Mouse (Mus musculus): ENCODE results near the gene Gfm1. TPM values are rescaled to one million over a fixed set of nuclear protein-coding genes. Genes with fewer than 3 reads are reported as not detected.

The Gfm1 gene
- polyA plus RNA-seq, 1 experiment from 2014 or later: 39.6 TPM

- no peaks in the 10 kb centered on the region for H3K4me1 ChIP-seq
Measured at GRCm38 (mm10) chr3:67499406-67499791, 69.5 kb downstream of the Gfm1 start.

GRCm38 (mm10) chr3:67503878-67504277, 74.0 kb downstream of the Gfm1 start:
- no peak overlapping the region for H3K9ac ChIP-seq
- no peaks in the 10 kb centered on the region for H3K27me3 ChIP-seq
- no peaks in the 10 kb centered on the region for H3K4me1 ChIP-seq
- no peak overlapping the region for H3K4me3 ChIP-seq
- no peak for ATAC-seq (ENCODE audit: low FRiP score)
- H3K27ac ChIP-seq: no peak overlapping the region
- no peaks in the 10 kb centered on the region for H3K36me3 ChIP-seq
- no peak overlapping the region for H3K4me2 ChIP-seq (replicated peaks)
- no peaks in the 10 kb centered on the region for H3K9me3 ChIP-seq (replicated peaks)
- WGBS: 3% methylated on average over 3 of the region's 3 CpGs

More at GRCm38 (mm10) chr3:67499406-67499791, 69.5 kb downstream of the Gfm1 start:
- Histone ChIP-seq H3K27me3 (no peaks in the 10 kb centered on the region), H3K27ac (no peak overlapping the region), H3K9me3 (replicated peaks) (no peaks in the 10 kb centered on the region), H3K36me3 (no peaks in the 10 kb centered on the region), H3K9ac (no peak overlapping the region), H3K4me3 (no peak overlapping the region), H3K4me2 (replicated peaks) (no peak overlapping the region)
- no peak for ATAC-seq (ENCODE audit: low FRiP score)
- WGBS: 94% methylated on average over 4 of the region's 4 CpGs

- Histone ChIP-seq H3K9ac (no peak overlapping the region), H3K4me3 (no peak overlapping the region), H3K4me1 (no peaks in the 10 kb centered on the region), H3K27me3 (no peaks in the 10 kb centered on the region), H3K4me2 (replicated peaks) (no peak overlapping the region), H3K36me3 (no peaks in the 10 kb centered on the region), H3K9me3 (replicated peaks) (no peaks in the 10 kb centered on the region), H3K27ac (no peak overlapping the region)
- whole genome bisulfite sequencing: 83% methylated on average over 2 of the region's 2 CpGs
- ATAC-seq (ENCODE audit: low FRiP score): no peak
Measured at GRCm38 (mm10) chr3:67505286-67505685, 75.4 kb downstream of the Gfm1 start.

- Histone ChIP-seq H3K9me3 (replicated peaks) (no peaks in the 10 kb centered on the region), H3K36me3 (no peaks in the 10 kb centered on the region), H3K27me3 (peaks cover 3% of the 10 kb centered on the region; the same call in 1 of the 2 replicates), H3K9ac (no peak overlapping the region), H3K4me3 (no peak overlapping the region), H3K27ac (no peak overlapping the region), H3K4me1 (no peaks in the 10 kb centered on the region), H3K4me2 (replicated peaks) (no peak overlapping the region)
- no peak for ATAC-seq (ENCODE audit: low FRiP score)
- 88% methylated on average over 10 of the region's 10 CpGs for WGBS
Measured at GRCm38 (mm10) chr3:67508216-67508892, 78.5 kb downstream of the Gfm1 start.

GRCm38 (mm10) chr3:67512807-67513206, 82.9 kb downstream of the Gfm1 start:
- H3K9ac ChIP-seq: no peak overlapping the region
- 1% methylated on average over 5 of the region's 5 CpGs for WGBS
- ATAC-seq (ENCODE audit: low FRiP score): peak; percentile 66

GRCm38 (mm10) chr3:67514801-67515273, 84.9 kb downstream of the Gfm1 start:
- 7% methylated on average over 40 of the region's 40 CpGs for WGBS
- H3K27me3 ChIP-seq: peaks cover 50% of the 10 kb centered on the region
- H3K27ac ChIP-seq: no peak overlapping the region
- H3K36me3 ChIP-seq: no peaks in the 10 kb centered on the region
- peak overlapping the region; percentile 67 for H3K9ac ChIP-seq
- peaks cover 10% of the 10 kb centered on the region for H3K4me1 ChIP-seq
- ATAC-seq (ENCODE audit: low FRiP score): peak; percentile 43; the same call in 1 of the 2 replicates
- H3K9me3 ChIP-seq (replicated peaks): no peaks in the 10 kb centered on the region
- H3K4me3 ChIP-seq: peak overlapping the region; percentile 59
- H3K4me2 ChIP-seq (replicated peaks): peak overlapping the region; percentile 100

More at GRCm38 (mm10) chr3:67512807-67513206, 82.9 kb downstream of the Gfm1 start:
- no peak overlapping the region for H3K4me2 ChIP-seq (replicated peaks)
- H3K4me3 ChIP-seq: no peak overlapping the region
- no peaks in the 10 kb centered on the region for H3K36me3 ChIP-seq
- H3K4me1 ChIP-seq: peaks cover 10% of the 10 kb centered on the region
- peaks cover 43% of the 10 kb centered on the region for H3K27me3 ChIP-seq
- no peak overlapping the region for H3K27ac ChIP-seq
- no peaks in the 10 kb centered on the region for H3K9me3 ChIP-seq (replicated peaks)

GRCm38 (mm10) chr3:67515274-67515801, 85.4 kb downstream of the Gfm1 start, which contains the start of gene Rarres1:
TSS of gene Rarres1 (minus strand) at chr3:67515523.
- no peaks in the 10 kb centered on the region for H3K9me3 ChIP-seq (replicated peaks)
- H3K4me2 ChIP-seq (replicated peaks): peak within 1 kb of the TSS; percentile 100
- 3% methylated on average over 38 of the region's 38 CpGs for WGBS
- ATAC-seq (ENCODE audit: low FRiP score): peak; percentile 63
- peaks cover 10% of the 10 kb centered on the region for H3K4me1 ChIP-seq
- peak within 1 kb of the TSS; percentile 67 for H3K9ac ChIP-seq
- H3K4me3 ChIP-seq: peak within 1 kb of the TSS; percentile 59
- no peak within 1 kb of the TSS for H3K27ac ChIP-seq
- peaks cover 50% of the 10 kb centered on the region for H3K27me3 ChIP-seq
- H3K36me3 ChIP-seq: no peaks in the 10 kb centered on the region

- Histone ChIP-seq H3K36me3 (no peaks in the 10 kb centered on the region), H3K27ac (no peak overlapping the region), H3K4me3 (no peak overlapping the region), H3K4me2 (replicated peaks) (no peak overlapping the region), H3K9ac (no peak overlapping the region), H3K9me3 (replicated peaks) (no peaks in the 10 kb centered on the region), H3K4me1 (0 out of 2 replicates have a peak, but pooled peaks cover under 1% of the 10 kb centered on the region), H3K27me3 (peaks cover 25% of the 10 kb centered on the region)
- 87% methylated on average over 5 of the region's 5 CpGs for WGBS
- no peak for ATAC-seq (ENCODE audit: low FRiP score)
Measured at GRCm38 (mm10) chr3:67520568-67521143, 90.8 kb downstream of the Gfm1 start.

GRCm38 (mm10) chr3:67522709-67523108, 92.8 kb downstream of the Gfm1 start:
- H3K27me3 ChIP-seq: peaks cover 7% of the 10 kb centered on the region; the same call in 1 of the 2 replicates
- H3K4me3 ChIP-seq: no peak overlapping the region
- H3K4me1 ChIP-seq: no peaks in the 10 kb centered on the region
- no peak overlapping the region for H3K27ac ChIP-seq
- H3K9me3 ChIP-seq (replicated peaks): no peaks in the 10 kb centered on the region
- no peak overlapping the region for H3K9ac ChIP-seq
- H3K36me3 ChIP-seq: no peaks in the 10 kb centered on the region
- 92% methylated on average over 8 of the region's 8 CpGs for WGBS
- no peak overlapping the region for H3K4me2 ChIP-seq (replicated peaks)
- ATAC-seq (ENCODE audit: low FRiP score): no peak

- no peak overlapping the region for H3K9ac ChIP-seq
- no peak overlapping the region for H3K27ac ChIP-seq
- H3K4me2 ChIP-seq (replicated peaks): no peak overlapping the region
- no peaks in the 10 kb centered on the region for H3K4me1 ChIP-seq
- no peak for ATAC-seq (ENCODE audit: low FRiP score)
- no peak overlapping the region for H3K4me3 ChIP-seq
- H3K9me3 ChIP-seq (replicated peaks): no peaks in the 10 kb centered on the region
- H3K36me3 ChIP-seq: no peaks in the 10 kb centered on the region
- WGBS: 73% methylated on average over 6 of the region's 6 CpGs
- H3K27me3 ChIP-seq: no peaks in the 10 kb centered on the region
Measured at GRCm38 (mm10) chr3:67524768-67525167, 94.9 kb downstream of the Gfm1 start.
